Mouse (Mus musculus) urinary bladder, adult 18-20 months (tissue): ENCODE data around the gene Rnaseh2b.

Experiments
- DNase-seq, 2 experiments: peaks; one replicate each; pipeline ENCODE4 v3.0.0; 2022; ENCODE audit warnings: low spot score in 2 of 2, mixed read lengths in 2 of 2

The Rnaseh2b gene

GRCm38 (mm10) chr14:62322581-62323344 lies 30.4 kb downstream of the Rnaseh2b start:
- DNase-seq: no peak

GRCm38 (mm10) chr14:62323457-62323856 lies 31.1 kb downstream of the Rnaseh2b start:
- no peak for DNase-seq

- no peak for DNase-seq
Measured at GRCm38 (mm10) chr14:62324943-62325342, 32.6 kb downstream of the Rnaseh2b start.

GRCm38 (mm10) chr14:62326026-62326425 lies 33.6 kb downstream of the Rnaseh2b start:
- DNase-seq: no peak

GRCm38 (mm10) chr14:62327171-62327570 lies 34.8 kb downstream of the Rnaseh2b start:
- no peak for DNase-seq

GRCm38 (mm10) chr14:62328606-62329005 lies 36.2 kb downstream of the Rnaseh2b start:
- no peak for DNase-seq

GRCm38 (mm10) chr14:62329631-62330030 lies 37.2 kb downstream of the Rnaseh2b start:
- no peak for DNase-seq

- DNase-seq: no peak
Measured at GRCm38 (mm10) chr14:62331457-62331856, 39.1 kb downstream of the Rnaseh2b start.

- peak; percentile 78 to 85 for DNase-seq
Measured at GRCm38 (mm10) chr14:62331866-62332619, 39.7 kb downstream of the Rnaseh2b start.

GRCm38 (mm10) chr14:62333909-62334687 lies 41.7 kb downstream of the Rnaseh2b start:
- no peak for DNase-seq

- no peak for DNase-seq
Measured at GRCm38 (mm10) chr14:62339196-62339595, 46.8 kb downstream of the Rnaseh2b start.

- no peak for DNase-seq
Measured at GRCm38 (mm10) chr14:62341887-62342642, 49.7 kb downstream of the Rnaseh2b start.

- no peak for DNase-seq
Measured at GRCm38 (mm10) chr14:62342643-62343144, 50.3 kb downstream of the Rnaseh2b start.

GRCm38 (mm10) chr14:62346570-62346969 lies 54.2 kb downstream of the Rnaseh2b start:
- no peak for DNase-seq

- DNase-seq: no peak
Measured at GRCm38 (mm10) chr14:62347103-62347502, 54.7 kb downstream of the Rnaseh2b start.

GRCm38 (mm10) chr14:62349786-62350185 lies 57.4 kb downstream of the Rnaseh2b start:
- no peak for DNase-seq

GRCm38 (mm10) chr14:62350186-62350585 lies 57.8 kb downstream of the Rnaseh2b start:
- no peak for DNase-seq

- no peak for DNase-seq
Measured at GRCm38 (mm10) chr14:62350890-62351289, 58.5 kb downstream of the Rnaseh2b start.

GRCm38 (mm10) chr14:62353372-62353771 lies 61.0 kb downstream of the Rnaseh2b start:
- no peak for DNase-seq

GRCm38 (mm10) chr14:62353793-62354192 lies 61.4 kb downstream of the Rnaseh2b start:
- no peak for DNase-seq

- DNase-seq: no peak
Measured at GRCm38 (mm10) chr14:62355201-62355600, 62.8 kb downstream of the Rnaseh2b start.
